In genomic region chr3:52196936-52197246, GRCm38 (mm10) we compare ENCODE assay signal across 8 mouse cellular contexts.
DNase-seq lines count a peak whose midpoint lies in the region; ATAC-seq and TF ChIP-seq lines count a peak whose summit lies in the region.

No protein-coding gene starts in this region.

- ATAC-seq in heart, embryonic 16.5 days (replicated peaks; ENCODE audit: extremely low read depth, insufficient read depth, low FRiP score): no peak
- ATAC-seq in forebrain, postnatal 0 days: no peak
- ATAC-seq in midbrain, embryonic 14.5 days (ENCODE audit: low FRiP score, low TSS enrichment): peak; percentile 12; the same call in 1 of the 2 replicates

- H3K27ac ChIP-seq in heart, embryonic 16.5 days (ENCODE audit: low read length): peak overlapping the region; percentile 48
- 0 out of 2 replicates have a peak overlapping the region, but pooled peaks have one; percentile 17 for H3K27ac ChIP-seq in bone marrow macrophage, adult 2 months (ENCODE audit: insufficient read depth, low read depth, low read length)
- peak overlapping the region; percentile 79 for H3K27ac ChIP-seq in forebrain, postnatal 0 days (ENCODE audit: low read depth, low read length)
- H3K27ac ChIP-seq in midbrain, embryonic 14.5 days (replicated peaks; ENCODE audit: low read depth, low read length): peak overlapping the region; percentile 91

- H3K9me3 ChIP-seq in heart, embryonic 16.5 days (replicated peaks; ENCODE audit: control insufficient read depth, low read length): no peaks in the 10 kb centered on the region
- H3K9me3 ChIP-seq in forebrain, postnatal 0 days (ENCODE audit: low read length): no peaks in the 10 kb centered on the region
- no peaks in the 10 kb centered on the region for H3K9me3 ChIP-seq in midbrain, embryonic 14.5 days (ENCODE audit: control insufficient read depth, low read length)

- H3K4me2 ChIP-seq in heart, embryonic 16.5 days (ENCODE audit: low read depth, low read length): peak overlapping the region; percentile 85
- peak overlapping the region; percentile 88 for H3K4me2 ChIP-seq in forebrain, postnatal 0 days (ENCODE audit: low read depth)
- peak overlapping the region; percentile 77 for H3K4me2 ChIP-seq in midbrain, embryonic 14.5 days (ENCODE audit: low read length)

- no peak overlapping the region for H3K4me3 ChIP-seq in heart, embryonic 16.5 days (ENCODE audit: low read length)
- no peak overlapping the region for H3K4me3 ChIP-seq in bone marrow macrophage, adult 2 months (ENCODE audit: insufficient read depth, low read length)
- H3K4me3 ChIP-seq in forebrain, postnatal 0 days (ENCODE audit: low read depth, low read length): no peak overlapping the region
- H3K4me3 ChIP-seq in midbrain, embryonic 14.5 days (replicated peaks; ENCODE audit: low read depth, low read length): no peak overlapping the region; the same call in 1 of the 2 replicates

- no peak for DNase-seq in heart, postnatal 25 days (ENCODE audit: low spot score)
- no peak for DNase-seq in forebrain, postnatal 0 days
- DNase-seq in midbrain, embryonic 14.5 days: no peak
- DNase-seq in frontal cortex, postnatal 10 days (ENCODE audit: low spot score in 2 of 2): no peak
- no peak for DNase-seq in spleen, postnatal 14 days (ENCODE audit: low spot score in 2 of 2)
- DNase-seq in frontal cortex, adult 2 months (ENCODE audit: extremely low spot score in 1 of 2, low spot score in 1 of 2): no peak

- no peak for TF ChIP-seq CTCF in bone marrow macrophage, adult 2 months (IDR thresholded peaks at IDR 0.05; ENCODE audit: low read depth, low read length)
- TF ChIP-seq CTCF in forebrain, postnatal 0 days (IDR thresholded peaks at IDR 0.05; ENCODE audit: low read depth): no peak

- no peak for TF ChIP-seq POLR2A in bone marrow macrophage, adult 2 months (IDR thresholded peaks at IDR 0.05; ENCODE audit: borderline replicate concordance, low read depth, low read length)

- WGBS in heart, embryonic 16.5 days: 65% methylated on average over 2 of the region's 2 CpGs
- 46% methylated on average over 2 of the region's 2 CpGs for WGBS in forebrain, postnatal 0 days
- 50% methylated on average over 2 of the region's 2 CpGs for WGBS in midbrain, embryonic 14.5 days

- 0 out of 2 replicates have a peak overlapping the region, but pooled peaks have one; percentile 31 for H3K9ac ChIP-seq in heart, embryonic 16.5 days (ENCODE audit: low read length)
- H3K9ac ChIP-seq in forebrain, postnatal 0 days: peak overlapping the region; percentile 74
- H3K9ac ChIP-seq in midbrain, embryonic 14.5 days (replicated peaks; ENCODE audit: low read length): peak overlapping the region; percentile 83

- H3K4me1 ChIP-seq in heart, embryonic 16.5 days (ENCODE audit: control insufficient read depth, insufficient read depth, low read length): peaks cover 20% of the 10 kb centered on the region
- peaks cover 19% of the 10 kb centered on the region for H3K4me1 ChIP-seq in bone marrow macrophage, adult 2 months (ENCODE audit: control insufficient read depth, insufficient read depth, low read length)
- H3K4me1 ChIP-seq in forebrain, postnatal 0 days (ENCODE audit: insufficient read depth): peaks cover 21% of the 10 kb centered on the region
- peaks cover 6% of the 10 kb centered on the region for H3K4me1 ChIP-seq in midbrain, embryonic 14.5 days (ENCODE audit: control insufficient read depth, insufficient read depth, low read length)

- no peaks in the 10 kb centered on the region for H3K27me3 ChIP-seq in heart, embryonic 16.5 days (ENCODE audit: control insufficient read depth, insufficient read depth, low read length)
- no peaks in the 10 kb centered on the region for H3K27me3 ChIP-seq in forebrain, postnatal 0 days (ENCODE audit: insufficient read depth, low read length)
- no peaks in the 10 kb centered on the region for H3K27me3 ChIP-seq in midbrain, embryonic 14.5 days (ENCODE audit: control insufficient read depth, insufficient read depth, low read length)

- intact Hi-C loops in heart, postnatal 25 days (cut with DNase I): loop anchor here (1.0 to 10.0 kb wide), 5 partner anchors 92 to 496 kb away; partner anchors contain the start of gene Maml3

- no peaks in the 10 kb centered on the region for H3K36me3 ChIP-seq in heart, embryonic 16.5 days (ENCODE audit: control insufficient read depth, insufficient read depth)
- H3K36me3 ChIP-seq in forebrain, postnatal 0 days (ENCODE audit: insufficient read depth): no peaks in the 10 kb centered on the region
- no peaks in the 10 kb centered on the region for H3K36me3 ChIP-seq in midbrain, embryonic 14.5 days (ENCODE audit: control insufficient read depth, insufficient read depth, low read length)

Comparison
In these comparisons a context has a peak if more than half of its experiments do, and no peak if none do; other contexts are left out.
1. H3K27ac ChIP-seq: peak in every context shown above with its lines; median percentile 91 in midbrain, embryonic 14.5 days; 79 in forebrain, postnatal 0 days; 48 in heart, embryonic 16.5 days; 17 in bone marrow macrophage, adult 2 months.
2. H3K9ac ChIP-seq: peak in every context shown above with its lines; median percentile 83 in midbrain, embryonic 14.5 days; 74 in forebrain, postnatal 0 days; 31 in heart, embryonic 16.5 days.